Mouse (Mus musculus) cerebellum, postnatal 25 days (tissue): ENCODE results near the gene Ssxb8.
A peak's percentile ranks its signal among the peaks of the same experiment; 100 is the strongest.
"Not testable (repeated sequence)": the region's sequence is repeated elsewhere in the genome, so short reads cannot be mapped to it uniquely, and the experiment has no call there.

ENCODE experiments used
- DNase-seq, 2 experiments: peaks; one replicate each; pipeline ENCODE4 v3.0.0; 2021; ENCODE audit warnings: mixed read lengths in 2 of 2

Ssxb8 gene

GRCm38 (mm10) chrX:8690744-8691143 is at the start of gene Ssxb8:
Gene Ssxb8, minus strand, starts transcription at chrX:8690844.
- not testable (repeated sequence) for DNase-seq

DNA sequence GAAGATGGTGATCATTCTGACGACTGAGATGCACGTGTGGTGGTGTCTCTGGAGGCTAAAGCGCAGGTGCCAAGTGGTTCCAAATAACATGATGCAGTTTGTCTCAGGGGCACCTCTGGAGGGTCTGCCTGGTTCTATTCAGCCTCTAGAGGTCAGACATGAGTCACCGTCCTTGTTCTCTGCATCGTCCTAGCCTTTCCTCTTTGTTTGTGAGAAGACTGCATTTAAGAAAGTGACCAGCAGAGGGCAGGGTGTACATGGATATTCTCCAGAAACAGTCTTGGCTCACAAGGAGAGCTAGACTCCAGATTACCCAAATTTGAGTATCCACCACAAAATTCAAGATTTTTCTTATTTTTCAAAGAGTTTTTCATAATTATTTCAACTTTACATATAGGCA is 42.3 kb upstream of the Ssxb8 start:
- DNase-seq, result peak in 1 of 2 experiments; percentile 3

DNA sequence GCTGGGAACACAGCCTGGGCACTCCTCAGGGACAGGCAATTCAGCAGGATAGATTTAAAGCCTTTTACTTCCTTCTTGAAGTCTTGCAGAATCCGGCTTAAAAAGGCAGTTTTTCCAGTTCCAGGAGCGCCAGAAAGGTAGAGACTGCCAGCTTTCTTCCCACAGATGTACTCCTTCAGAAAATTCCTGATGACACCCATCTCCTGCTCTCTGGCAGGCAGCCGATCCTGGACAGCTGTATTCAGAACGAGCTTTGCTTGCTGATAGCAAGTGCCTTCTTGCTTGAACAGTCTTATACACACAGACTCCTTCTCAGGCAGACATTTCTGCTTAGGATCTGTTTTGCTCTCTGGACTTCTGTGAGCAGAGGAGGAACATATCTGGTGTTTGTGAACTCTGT is 27.6 kb downstream of the Ssxb8 start:
- no peak for DNase-seq
